In the genomic region with DNA sequence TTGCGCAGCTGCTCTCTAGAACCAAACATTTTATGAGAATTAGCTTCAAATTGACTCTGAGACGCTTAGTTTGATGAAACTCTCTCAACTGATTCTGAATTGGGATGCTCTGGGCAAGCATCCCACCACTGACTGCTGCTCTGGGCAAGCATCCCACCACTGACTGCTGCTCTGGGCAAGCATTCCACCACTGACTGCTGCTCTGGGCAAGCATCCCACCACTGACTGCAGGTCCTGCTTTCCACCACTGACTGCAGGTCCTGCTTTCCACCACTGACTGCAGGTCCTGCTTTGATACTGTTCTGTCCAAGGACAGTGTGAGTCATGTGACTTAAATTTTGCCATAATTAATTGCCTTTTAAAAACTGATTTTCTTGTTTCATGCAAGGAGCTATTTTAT, we compare ENCODE assay signal across 14 mouse cellular contexts.
DNase-seq lines count a peak whose midpoint lies in the region; ATAC-seq and TF ChIP-seq lines count a peak whose summit lies in the region.
"Had no signal": no experiment of that assay in that cellular context is flagged by ENCODE, and none has a peak within 500 bp of the region (broad histone marks: within the 10 kb centered on the region; RNA-seq: fewer than 3 reads in every experiment).

No protein-coding gene starts in this region.

- TF ChIP-seq CTCF in midbrain, postnatal 0 days (IDR thresholded peaks at IDR 0.05), result no peak

- H3K9me3 ChIP-seq in hindbrain, embryonic 16.5 days (ENCODE audit: control insufficient read depth, low read length), result no peaks in the 10 kb centered on the region
- no peaks in the 10 kb centered on the region for H3K9me3 ChIP-seq in hindbrain, embryonic 12.5 days (replicated peaks)
- H3K9me3 ChIP-seq in midbrain, postnatal 0 days (ENCODE audit: low read length), result no peaks in the 10 kb centered on the region
- no peaks in the 10 kb centered on the region for H3K9me3 ChIP-seq in midbrain, embryonic 11.5 days (ENCODE audit: control insufficient read depth, low read length)
- H3K9me3 ChIP-seq: embryonic facial prominence, embryonic 12.5 days; limb, embryonic 12.5 days had no signal

- H3K36me3 ChIP-seq in hindbrain, embryonic 16.5 days (ENCODE audit: control insufficient read depth, insufficient read depth, low read length), result no peaks in the 10 kb centered on the region
- H3K36me3 ChIP-seq in hindbrain, embryonic 12.5 days, result no peaks in the 10 kb centered on the region
- H3K36me3 ChIP-seq in midbrain, postnatal 0 days (ENCODE audit: insufficient read depth, low read length), result no peaks in the 10 kb centered on the region
- no peaks in the 10 kb centered on the region for H3K36me3 ChIP-seq in midbrain, embryonic 11.5 days (ENCODE audit: control insufficient read depth, insufficient read depth, low read length)
- H3K36me3 ChIP-seq: embryonic facial prominence, embryonic 12.5 days; limb, embryonic 12.5 days had no signal

- peak; percentile 89 to 91 for DNase-seq in cerebellum, postnatal 10 days
- DNase-seq in cerebellum, adult 18-20 months, result no peak
- DNase-seq in midbrain, postnatal 0 days (ENCODE audit: low spot score), result peak; percentile 23
- no peak for DNase-seq in midbrain, embryonic 11.5 days (ENCODE audit: low spot score, missing footprints)
- peak; percentile 37 for DNase-seq in heart, postnatal 4 days
- no peak for DNase-seq in adrenal gland, postnatal 14 days
- DNase-seq: kidney, postnatal 36 days; thymus, adult 18-20 months had no signal

- H3K9ac ChIP-seq in hindbrain, embryonic 16.5 days (ENCODE audit: low read depth, low read length), result no peak overlapping the region
- H3K9ac ChIP-seq in hindbrain, embryonic 12.5 days, result no peak overlapping the region
- H3K9ac ChIP-seq in midbrain, postnatal 0 days (replicated peaks; ENCODE audit: low read length, poor library complexity, severe bottlenecking), result no peak overlapping the region
- H3K9ac ChIP-seq in midbrain, embryonic 11.5 days (ENCODE audit: low read length), result no peak overlapping the region
- H3K9ac ChIP-seq: embryonic facial prominence, embryonic 12.5 days; limb, embryonic 12.5 days had no signal

- no peak overlapping the region for H3K4me2 ChIP-seq in hindbrain, embryonic 16.5 days (ENCODE audit: low read length)
- H3K4me2 ChIP-seq in hindbrain, embryonic 12.5 days (replicated peaks), result no peak overlapping the region
- no peak overlapping the region for H3K4me2 ChIP-seq in midbrain, postnatal 0 days (ENCODE audit: low read depth, low read length, poor library complexity, severe bottlenecking)
- no peak overlapping the region for H3K4me2 ChIP-seq in midbrain, embryonic 11.5 days
- H3K4me2 ChIP-seq: embryonic facial prominence, embryonic 12.5 days; limb, embryonic 12.5 days had no signal

- peak; percentile 58 for ATAC-seq in hindbrain, embryonic 16.5 days
- no peak for ATAC-seq in hindbrain, embryonic 12.5 days (ENCODE audit: low FRiP score)
- no peak for ATAC-seq in midbrain, postnatal 0 days (ENCODE audit: low FRiP score)
- no peak for ATAC-seq in midbrain, embryonic 11.5 days (ENCODE audit: low FRiP score)
- ATAC-seq: activated CD4-positive, CD25-positive, alpha-beta regulatory T cell, adult 4 months had no signal

- no peaks in the 10 kb centered on the region for H3K4me1 ChIP-seq in hindbrain, embryonic 16.5 days (ENCODE audit: control insufficient read depth, insufficient read depth, low read depth, low read length)
- no peaks in the 10 kb centered on the region for H3K4me1 ChIP-seq in hindbrain, embryonic 12.5 days
- H3K4me1 ChIP-seq in midbrain, postnatal 0 days (ENCODE audit: insufficient read depth, low read length), result no peaks in the 10 kb centered on the region
- no peaks in the 10 kb centered on the region for H3K4me1 ChIP-seq in midbrain, embryonic 11.5 days (ENCODE audit: control insufficient read depth, insufficient read depth, low read length)
- H3K4me1 ChIP-seq: limb, embryonic 12.5 days had no signal

- H3K4me3 ChIP-seq in hindbrain, embryonic 16.5 days (ENCODE audit: low read length), result no peak overlapping the region
- H3K4me3 ChIP-seq in hindbrain, embryonic 12.5 days, result no peak overlapping the region
- no peak overlapping the region for H3K4me3 ChIP-seq in midbrain, postnatal 0 days (ENCODE audit: low read depth, low read length)
- H3K4me3 ChIP-seq in midbrain, embryonic 11.5 days (ENCODE audit: low read depth, low read length), result no peak overlapping the region
- H3K4me3 ChIP-seq: embryonic facial prominence, embryonic 12.5 days; limb, embryonic 12.5 days had no signal

- H3K27me3 ChIP-seq in hindbrain, embryonic 16.5 days (replicated peaks; ENCODE audit: control insufficient read depth, insufficient read depth, low read length), result no peaks in the 10 kb centered on the region
- H3K27me3 ChIP-seq in hindbrain, embryonic 12.5 days, result no peaks in the 10 kb centered on the region
- H3K27me3 ChIP-seq in midbrain, postnatal 0 days (ENCODE audit: insufficient read depth, low read length), result no peaks in the 10 kb centered on the region
- H3K27me3 ChIP-seq in midbrain, embryonic 11.5 days (ENCODE audit: control insufficient read depth, insufficient read depth, low read length), result no peaks in the 10 kb centered on the region
- H3K27me3 ChIP-seq: embryonic facial prominence, embryonic 12.5 days; limb, embryonic 12.5 days had no signal

- H3K27ac ChIP-seq in hindbrain, embryonic 16.5 days (ENCODE audit: low read depth, low read length), result no peak overlapping the region
- H3K27ac ChIP-seq in hindbrain, embryonic 12.5 days, result no peak overlapping the region
- H3K27ac ChIP-seq in midbrain, postnatal 0 days (ENCODE audit: low read depth, low read length), result no peak overlapping the region
- no peak overlapping the region for H3K27ac ChIP-seq in midbrain, embryonic 11.5 days (ENCODE audit: low read depth, low read length)
- H3K27ac ChIP-seq: embryonic facial prominence, embryonic 12.5 days; limb, embryonic 12.5 days; macrophage had no signal

- WGBS in hindbrain, embryonic 16.5 days, result 74% methylated on average over 2 of the region's 2 CpGs
- WGBS in hindbrain, embryonic 12.5 days, result 88% methylated on average over 2 of the region's 2 CpGs
- WGBS in midbrain, postnatal 0 days, result 72% methylated on average over 2 of the region's 2 CpGs
- WGBS in midbrain, embryonic 11.5 days, result 94% methylated on average over 2 of the region's 2 CpGs

Comparison
In these comparisons a context has a peak if more than half of its experiments do, and no peak if none do; other contexts are left out.
1. DNase-seq: peak in cerebellum, postnatal 10 days (2 of 2), midbrain, postnatal 0 days (single experiment) and heart, postnatal 4 days (single experiment); none in cerebellum, adult 18-20 months (0 of 2), midbrain, embryonic 11.5 days (single experiment) and adrenal gland, postnatal 14 days (single experiment).